Comparison of ENCODE assay signal across 27 mouse cellular contexts in genomic region chr4:59565571-59566188, GRCm38 (mm10). TPM values are rescaled to one million over a fixed set of nuclear protein-coding genes. Genes with fewer than 3 reads are reported as not detected.
DNase-seq lines count a peak whose midpoint lies in the region; ATAC-seq and TF ChIP-seq lines count a peak whose summit lies in the region.
"Had no signal": no experiment of that assay in that cellular context is flagged by ENCODE, and none has a peak within 500 bp of the region (broad histone marks: within the 10 kb centered on the region; RNA-seq: fewer than 3 reads in every experiment).

No protein-coding gene starts in this region.

- H3K9ac ChIP-seq in midbrain, embryonic 11.5 days (ENCODE audit: low read length), result no peak overlapping the region
- H3K9ac ChIP-seq: embryonic facial prominence, embryonic 12.5 days; hindbrain, embryonic 14.5 days; liver, embryonic 13.5 days; lung, embryonic 15.5 days; midbrain, embryonic 13.5 days had no signal

- 85% methylated on average over 8 of the region's 8 CpGs for WGBS in midbrain, embryonic 11.5 days
- 82% methylated on average over 8 of the region's 8 CpGs for WGBS in midbrain, embryonic 10.5 days
- 7% methylated on average over 8 of the region's 8 CpGs for WGBS in bone marrow, adult 2 months

- no peak for TF ChIP-seq CTCF in bone marrow, adult 2 months (IDR thresholded peaks at IDR 0.05; ENCODE audit: control insufficient read depth, insufficient read depth, low read length)

- no peaks in the 10 kb centered on the region for H3K27me3 ChIP-seq in midbrain, embryonic 11.5 days (ENCODE audit: control insufficient read depth, insufficient read depth, low read length)
- no peaks in the 10 kb centered on the region for H3K27me3 ChIP-seq in midbrain, embryonic 10.5 days (ENCODE audit: low read depth, poor library complexity, severe bottlenecking)
- H3K27me3 ChIP-seq: embryonic facial prominence, embryonic 12.5 days; liver, embryonic 13.5 days; lung, embryonic 15.5 days; midbrain, embryonic 13.5 days; Patski had no signal

- ATAC-seq in midbrain, embryonic 11.5 days (ENCODE audit: low FRiP score), result no peak
- ATAC-seq in megakaryocyte, adult 5-6 weeks (ENCODE audit: poor library complexity, severe bottlenecking), result peak; percentile 66
- ATAC-seq: inflammation-experienced regulatory T-cells, adult 6 months; midbrain, embryonic 13.5 days; Patski had no signal

- H3K27ac ChIP-seq in midbrain, embryonic 11.5 days (ENCODE audit: low read depth, low read length), result no peak overlapping the region
- H3K27ac ChIP-seq in midbrain, embryonic 10.5 days (replicated peaks), result no peak overlapping the region
- H3K27ac ChIP-seq in bone marrow, adult 2 months (ENCODE audit: control insufficient read depth, insufficient read depth, low read depth, low read length, poor library complexity), result peak overlapping the region; percentile 22; the same call in 1 of the 2 replicates
- H3K27ac ChIP-seq: embryonic facial prominence, embryonic 12.5 days; gastrocnemius, adult 2 months; hindbrain, embryonic 14.5 days; left cerebral cortex, adult 2 months; limb, embryonic 10.5 days; liver, embryonic 13.5 days; lung, embryonic 15.5 days; midbrain, embryonic 13.5 days had no signal

- TF ChIP-seq POLR2A in bone marrow, adult 2 months (IDR thresholded peaks at IDR 0.05; ENCODE audit: borderline replicate concordance, control insufficient read depth, low read depth, low read length), result no peak

- no peaks in the 10 kb centered on the region for H3K9me3 ChIP-seq in midbrain, embryonic 11.5 days (ENCODE audit: control insufficient read depth, low read length)
- H3K9me3 ChIP-seq in midbrain, embryonic 10.5 days (replicated peaks), result no peaks in the 10 kb centered on the region
- H3K9me3 ChIP-seq: embryonic facial prominence, embryonic 12.5 days; limb, embryonic 10.5 days; lung, embryonic 15.5 days; midbrain, embryonic 13.5 days had no signal

- no peaks in the 10 kb centered on the region for H3K4me1 ChIP-seq in midbrain, embryonic 11.5 days (ENCODE audit: control insufficient read depth, insufficient read depth, low read length)
- no peaks in the 10 kb centered on the region for H3K4me1 ChIP-seq in midbrain, embryonic 10.5 days
- H3K4me1 ChIP-seq in bone marrow, adult 2 months (ENCODE audit: control insufficient read depth, insufficient read depth, low read length), result no peaks in the 10 kb centered on the region; the same call in 1 of the 2 replicates
- H3K4me1 ChIP-seq: embryonic facial prominence, embryonic 12.5 days; limb, embryonic 10.5 days; lung, embryonic 15.5 days; midbrain, embryonic 13.5 days had no signal

- no peak overlapping the region for H3K4me2 ChIP-seq in midbrain, embryonic 11.5 days
- H3K4me2 ChIP-seq: embryonic facial prominence, embryonic 12.5 days; heart, embryonic 11.5 days; hindbrain, embryonic 14.5 days; liver, embryonic 13.5 days; lung, embryonic 15.5 days; midbrain, embryonic 13.5 days had no signal

- intact Hi-C loops in gastrocnemius, postnatal 14 days (cut with DNase I; ENCODE audit: low total_unique reads), result loop anchor here (5.0 to 10.0 kb wide), 2 partner anchors 203 to 471 kb away; no protein-coding TSS in a partner anchor

- no peak overlapping the region for H3K4me3 ChIP-seq in midbrain, embryonic 11.5 days (ENCODE audit: low read depth, low read length)
- no peak overlapping the region for H3K4me3 ChIP-seq in midbrain, embryonic 10.5 days
- H3K4me3 ChIP-seq in bone marrow, adult 2 months (replicated peaks; ENCODE audit: control insufficient read depth, low read depth, low read length), result no peak overlapping the region
- H3K4me3 ChIP-seq: embryonic facial prominence, embryonic 12.5 days; gastrocnemius, adult 2 months; left cerebral cortex, adult 2 months; limb, embryonic 10.5 days; liver, embryonic 13.5 days; lung, embryonic 15.5 days; midbrain, embryonic 13.5 days had no signal

- peak; percentile 35 for DNase-seq in midbrain, embryonic 11.5 days (ENCODE audit: low spot score, missing footprints)
- DNase-seq in midbrain, embryonic 10.5 days (ENCODE audit: low spot score), result no peak
- DNase-seq in retina, postnatal 1 day, result no peak
- no peak for DNase-seq in gastrocnemius, postnatal 14 days
- no peak for DNase-seq in retina, embryonic 14.5 days (ENCODE audit: low spot score)
- DNase-seq: adrenal gland, adult 2 months; cerebellum, adult 18-20 months; cerebellum, postnatal 14 days; gastrocnemius, adult 2 months; heart, postnatal 14 days; kidney, adult 18-20 months; kidney, postnatal 4 days; layer of hippocampus, adult 9-11 months; liver, embryonic 13.5 days; lung, postnatal 36 days; thymus, postnatal 14 days had no signal

- H3K36me3 ChIP-seq in midbrain, embryonic 11.5 days (ENCODE audit: control insufficient read depth, insufficient read depth, low read length), result no peaks in the 10 kb centered on the region
- H3K36me3 ChIP-seq in midbrain, embryonic 10.5 days, result no peaks in the 10 kb centered on the region
- H3K36me3 ChIP-seq: embryonic facial prominence, embryonic 12.5 days; limb, embryonic 10.5 days; liver, embryonic 13.5 days; lung, embryonic 15.5 days; midbrain, embryonic 13.5 days had no signal

RNA-seq across cellular contexts. Expression of gene Hsdl2, which starts 15.7 kb away (rescaled TPM):
- 30.6 and 34.2 TPM in 2 replicates for polyA plus RNA-seq in midbrain, embryonic 11.5 days (2014; fragmentation: Nextera tagmentation; extraction: Ambion mirVana)
- 22.6 and 24.7 TPM in 2 replicates for polyA plus RNA-seq in midbrain, embryonic 10.5 days (2016; fragmentation: Nextera tagmentation; extraction: Ambion mirVana)
- polyA plus RNA-seq in bone marrow, adult 2 months (2011; ENCODE audit: insufficient read depth, insufficient read length, low replicate concordance, missing spikeins), result 7.7 and 15.2 TPM in 2 replicates
- 22.2 and 23.5 TPM in 2 replicates for total RNA-seq in megakaryocyte, adult 5-6 weeks (2015)
- 22.3 and 27.6 TPM in 2 replicates for total RNA-seq in megakaryocyte, adult 5-6 weeks (2017)
- total RNA-seq in gastrocnemius, postnatal 14 days (2021), result 10 to 100 TPM; 47.5 to 65.0 TPM

RNA-seq across cellular contexts. Expression of gene Ptbp3, which starts 16.5 kb away (rescaled TPM):
- polyA plus RNA-seq in midbrain, embryonic 11.5 days (2014; fragmentation: Nextera tagmentation; extraction: Ambion mirVana), result 29.6 and 31.1 TPM in 2 replicates
- polyA plus RNA-seq in midbrain, embryonic 10.5 days (2016; fragmentation: Nextera tagmentation; extraction: Ambion mirVana), result 19.7 and 22.5 TPM in 2 replicates
- polyA plus RNA-seq in bone marrow, adult 2 months (2011; ENCODE audit: insufficient read depth, insufficient read length, low replicate concordance, missing spikeins), result 46.2 and 50.7 TPM in 2 replicates
- 341 TPM in 2 replicates for total RNA-seq in megakaryocyte, adult 5-6 weeks (2015)
- 283 and 309 TPM in 2 replicates for total RNA-seq in megakaryocyte, adult 5-6 weeks (2017)
- total RNA-seq in gastrocnemius, postnatal 14 days (2021), result 10 to 100 TPM; 18.5 to 20.3 TPM
